Mouse (Mus musculus) lung, postnatal 14 days (tissue): ENCODE measurements around the gene Cfap97.
"Not testable (repeated sequence)": the region's sequence is repeated elsewhere in the genome, so short reads cannot be mapped to it uniquely, and the experiment has no call there.

Experiments used
- DNase-seq: peaks from one replicate; pipeline ENCODE4 v3.0.0; 2021

Gene Cfap97

DNA sequence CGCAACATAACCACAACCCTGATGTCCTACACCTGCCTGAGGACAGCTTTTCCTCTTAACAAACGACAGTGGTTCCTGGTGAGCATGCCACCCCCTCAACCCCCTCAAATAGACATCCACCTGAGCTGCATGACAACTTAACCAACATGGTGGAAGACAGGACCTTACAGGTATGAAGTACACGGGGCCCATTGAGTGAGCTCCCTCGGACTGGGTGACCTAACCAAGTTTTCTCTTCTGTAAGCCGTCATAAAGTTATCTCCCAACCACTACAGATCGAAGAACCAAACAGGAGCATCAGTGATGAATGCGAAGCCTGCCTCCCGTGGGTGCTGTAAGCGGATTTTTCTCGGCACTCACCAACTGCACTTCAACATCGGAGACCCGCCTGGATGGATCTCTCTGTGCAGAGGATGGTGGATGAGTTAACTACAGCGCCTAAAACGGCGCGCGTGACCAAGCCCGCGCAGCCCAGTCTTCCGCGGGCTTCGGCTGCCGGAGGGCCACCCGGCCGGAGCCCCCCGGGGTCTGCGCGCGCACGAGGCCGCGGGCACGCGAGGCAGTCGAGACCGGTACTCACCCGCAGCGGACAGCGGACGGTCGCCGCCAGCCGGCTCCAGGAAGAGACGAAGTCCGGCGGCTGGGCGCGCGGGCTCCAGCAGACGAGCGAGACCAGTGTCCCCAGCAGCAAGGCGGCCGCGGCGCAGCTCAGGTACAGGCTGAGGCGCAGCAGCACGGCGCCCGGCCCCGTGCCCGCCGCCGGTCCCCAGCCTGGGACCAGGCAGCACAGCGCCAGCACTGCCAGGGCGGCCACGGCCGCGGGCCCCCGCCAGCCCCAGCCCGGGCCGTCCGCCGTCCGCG, at the start of gene Cfap97:
TSS of gene Cfap97 (plus strand) at position 570 of the 861 bp plus-strand sequence.
- peak; percentile 51 for DNase-seq

DNA sequence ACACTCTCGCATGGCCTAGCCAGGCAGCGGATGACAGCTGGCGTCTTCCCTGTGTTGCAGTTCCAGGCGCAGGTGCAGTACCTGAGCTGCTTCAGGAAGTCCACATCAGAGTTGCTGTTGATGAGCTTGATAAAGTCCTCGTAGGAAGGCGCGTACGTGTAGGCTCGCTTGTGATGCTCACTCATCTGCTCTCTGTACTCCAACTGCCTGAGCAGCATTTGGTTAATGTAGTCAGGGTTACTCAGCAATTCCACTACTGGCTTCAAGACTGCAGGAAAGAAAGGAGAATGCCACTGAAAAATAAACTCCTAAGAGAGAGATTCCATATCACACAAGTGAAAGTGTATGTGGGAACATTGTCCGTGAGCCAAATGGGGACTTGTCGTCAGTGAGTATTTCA, 48.1 kb upstream of the Cfap97 start:
- no peak for DNase-seq

DNA sequence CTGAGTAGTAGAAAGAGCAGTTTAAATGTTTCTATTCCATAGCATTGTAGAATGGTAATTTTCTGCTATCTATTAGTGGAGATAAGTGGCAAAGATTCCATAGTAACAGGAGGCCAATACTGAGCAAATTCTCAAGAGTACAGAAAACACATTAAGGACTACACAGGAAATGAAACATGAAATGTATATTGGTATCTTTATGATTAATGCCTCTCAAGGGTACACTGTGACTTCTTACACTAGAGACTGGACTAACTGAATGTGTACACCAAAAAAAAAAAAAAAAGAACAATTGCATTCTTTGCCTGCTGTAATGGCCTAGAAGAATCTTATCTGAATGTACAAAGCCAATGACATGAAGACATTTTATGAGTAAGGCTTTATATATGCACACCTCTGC, 43.9 kb upstream of the Cfap97 start:
- no peak for DNase-seq

DNA sequence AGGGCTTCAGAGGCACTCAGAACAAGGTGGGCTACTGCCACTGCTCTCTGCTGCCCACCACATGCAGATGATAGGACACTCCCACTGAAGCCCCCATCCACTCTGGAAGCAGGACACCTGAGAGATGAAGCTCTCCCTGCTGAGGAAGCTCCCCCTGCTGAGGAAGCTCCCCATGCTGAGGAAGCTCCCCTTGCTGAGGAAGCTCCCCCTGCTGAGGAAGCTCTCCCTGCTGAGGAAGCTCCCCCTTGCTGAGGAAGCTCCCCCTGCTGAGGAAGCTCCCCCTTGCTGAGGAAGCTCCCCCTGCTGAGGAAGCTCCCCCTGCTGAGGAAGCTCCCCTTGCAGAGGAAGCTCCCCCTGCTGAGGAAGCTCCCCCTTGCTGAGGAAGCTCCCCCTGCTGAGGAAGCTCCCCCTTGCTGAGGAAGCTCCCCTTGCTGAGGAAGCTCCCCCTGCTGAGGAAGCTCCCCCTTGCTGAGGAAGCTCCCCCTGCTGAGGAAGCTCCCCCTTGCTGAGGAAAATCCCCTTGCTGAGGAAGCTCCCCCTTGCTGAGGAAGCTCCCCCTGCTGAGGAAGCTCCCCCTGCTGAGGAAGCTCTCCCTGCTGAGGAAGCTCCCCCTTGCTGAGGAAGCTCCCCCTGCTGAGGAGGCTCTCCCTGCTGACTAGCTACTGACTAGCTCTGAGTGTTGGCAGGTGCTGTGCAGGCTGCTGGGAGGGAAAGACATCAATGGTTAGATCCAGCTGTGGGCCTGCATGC, 38.0 kb upstream of the Cfap97 start:
- not testable (repeated sequence) for DNase-seq

DNA sequence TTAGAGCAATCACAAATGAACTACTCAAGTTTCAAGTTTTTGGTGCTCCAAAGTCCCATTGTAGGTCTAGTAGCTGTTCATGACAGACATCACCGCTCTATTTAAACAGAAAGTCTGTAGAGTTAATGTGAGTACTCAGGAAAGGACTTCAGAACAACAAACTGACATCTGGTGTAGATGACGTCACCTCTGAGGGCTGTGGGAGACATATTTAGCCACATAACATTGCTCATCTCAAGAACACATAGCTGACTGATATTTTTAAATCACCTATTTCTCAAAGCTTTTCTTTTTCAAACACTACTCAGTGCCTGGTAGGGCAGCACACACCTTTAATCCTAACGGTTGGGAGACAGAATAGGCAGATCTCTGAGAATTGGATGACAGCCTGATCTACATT, 34.4 kb upstream of the Cfap97 start:
- no peak for DNase-seq

DNA sequence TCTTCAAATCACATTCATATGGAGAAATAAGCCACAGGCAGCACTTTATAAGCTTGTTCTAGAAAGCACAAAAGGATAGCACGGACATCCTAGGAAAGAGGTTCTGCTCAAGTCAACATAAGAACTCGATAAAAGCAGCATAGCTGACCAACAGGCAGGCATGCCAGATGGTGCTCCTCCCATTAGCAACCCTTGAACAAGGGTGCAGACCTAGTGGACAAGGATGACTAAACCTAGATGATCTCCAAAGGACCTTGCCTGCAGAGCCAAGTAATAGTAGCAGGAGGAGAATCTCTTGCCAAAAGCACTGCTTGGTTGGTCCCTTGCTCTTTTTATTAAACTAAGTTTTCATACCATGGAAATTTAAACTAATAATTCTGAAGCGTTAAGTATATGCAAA, 32.4 kb upstream of the Cfap97 start:
- no peak for DNase-seq

DNA sequence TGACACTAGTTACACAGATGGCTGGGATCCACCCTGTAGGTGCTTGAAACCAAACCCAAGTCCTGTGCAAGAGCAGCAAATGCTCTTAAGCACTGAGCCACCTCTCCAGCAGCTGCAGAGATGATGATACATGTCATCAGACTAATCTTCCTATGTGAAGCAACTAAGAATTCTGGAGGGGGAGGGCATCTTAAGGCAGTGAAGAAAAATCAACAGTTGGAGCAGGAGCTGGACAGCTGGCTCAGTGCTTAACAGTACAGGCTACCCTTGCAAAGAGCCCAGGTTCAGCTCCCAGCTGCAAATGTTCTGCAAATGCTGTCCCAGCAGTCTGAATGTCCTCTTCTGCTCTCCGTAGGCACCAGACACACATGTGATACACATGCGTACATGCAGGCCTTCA, 29.1 kb upstream of the Cfap97 start:
- DNase-seq = no peak

DNA sequence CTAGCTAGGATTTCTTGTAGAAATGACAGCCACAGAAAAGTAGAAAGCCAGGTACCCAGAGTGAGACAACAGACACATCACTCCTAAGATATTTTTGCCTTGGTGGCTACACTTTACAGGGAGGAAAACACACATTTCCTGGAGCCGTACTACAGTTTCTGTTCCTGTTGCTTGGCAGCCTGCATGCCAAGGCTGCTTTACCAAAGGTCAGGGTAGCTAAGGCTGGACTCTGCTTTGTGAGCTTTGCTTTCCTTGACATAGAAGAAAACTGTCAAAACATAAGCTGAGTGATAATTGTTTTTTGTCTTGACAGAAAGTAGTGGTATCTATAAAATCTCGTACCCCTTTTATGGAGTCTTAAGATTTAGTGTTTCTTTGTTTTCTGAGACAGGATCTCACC, 21.1 kb upstream of the Cfap97 start:
- no peak for DNase-seq

DNA sequence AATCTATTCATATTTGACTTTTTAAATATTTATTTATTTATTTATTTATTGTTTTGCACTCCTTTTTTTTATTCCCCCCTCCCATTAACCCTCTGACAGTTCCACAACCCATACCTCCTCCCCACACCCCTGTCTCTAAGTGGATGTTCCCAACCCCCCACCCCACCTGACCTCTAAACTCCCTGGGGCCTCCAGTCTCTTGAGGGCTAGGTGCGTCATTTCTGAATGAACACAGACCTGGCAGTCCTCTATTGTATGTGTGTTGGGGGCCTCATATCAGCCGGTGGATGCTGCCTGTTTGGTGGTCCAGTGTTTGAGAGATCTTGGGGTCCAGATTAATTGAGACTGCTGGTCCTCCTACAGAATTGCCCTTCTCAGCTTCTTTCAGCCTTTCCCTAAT, 16.0 kb upstream of the Cfap97 start:
- not testable (repeated sequence) for DNase-seq

DNA sequence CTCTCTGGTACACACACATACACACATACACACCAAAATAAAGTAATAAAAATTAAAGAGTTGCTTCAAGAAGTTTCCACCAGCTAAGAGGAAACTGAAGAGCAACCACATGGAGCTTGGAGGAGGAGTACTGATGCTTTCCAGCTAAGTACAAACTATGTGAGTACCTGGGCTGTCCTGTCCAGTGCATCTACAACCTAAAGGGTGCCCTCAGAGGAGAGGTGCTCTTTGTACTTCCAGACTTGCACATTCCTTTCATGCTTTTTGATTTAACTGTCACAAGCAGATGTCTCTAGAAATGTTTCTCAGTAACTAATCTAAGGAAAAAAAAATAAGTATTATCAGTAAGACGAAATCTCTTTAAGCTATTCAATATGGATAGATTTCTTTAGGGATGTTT, 14.2 kb upstream of the Cfap97 start:
- no peak for DNase-seq

DNA sequence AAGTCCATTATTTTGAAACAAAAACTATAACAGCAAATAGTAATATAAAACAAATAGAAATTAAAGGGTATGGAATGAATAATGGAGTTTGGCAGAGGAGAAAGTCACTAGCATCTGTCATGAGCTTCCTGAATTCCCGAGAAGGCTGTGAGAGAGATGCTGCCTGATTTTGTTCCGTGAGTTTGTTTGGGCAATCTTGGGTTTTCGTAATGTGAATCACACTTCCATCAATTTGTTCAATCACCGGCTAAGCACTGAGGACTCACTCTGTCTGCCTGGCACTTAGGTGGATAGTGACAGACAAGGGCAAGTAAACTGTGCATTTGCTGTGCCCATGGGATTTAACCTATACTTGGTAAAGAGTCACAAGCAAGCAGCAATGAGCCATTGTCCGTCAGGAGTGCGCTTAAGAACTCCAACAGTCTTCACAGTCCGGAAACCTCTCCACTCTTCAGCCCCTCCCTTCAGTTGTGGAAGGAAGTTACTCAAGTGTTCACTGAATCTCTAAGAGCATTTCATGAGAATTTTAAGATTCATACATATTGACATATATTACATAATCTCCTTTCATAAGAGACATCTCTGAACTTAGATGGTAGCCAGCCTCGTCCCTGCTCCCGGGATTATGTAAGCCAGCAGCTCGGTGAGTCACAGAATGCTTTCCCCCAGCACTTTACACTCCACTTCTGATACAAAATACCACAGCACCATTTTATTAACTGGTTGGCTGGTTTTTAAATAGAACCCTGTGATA, 13.6 kb upstream of the Cfap97 start:
- DNase-seq = peak; percentile 28

DNA sequence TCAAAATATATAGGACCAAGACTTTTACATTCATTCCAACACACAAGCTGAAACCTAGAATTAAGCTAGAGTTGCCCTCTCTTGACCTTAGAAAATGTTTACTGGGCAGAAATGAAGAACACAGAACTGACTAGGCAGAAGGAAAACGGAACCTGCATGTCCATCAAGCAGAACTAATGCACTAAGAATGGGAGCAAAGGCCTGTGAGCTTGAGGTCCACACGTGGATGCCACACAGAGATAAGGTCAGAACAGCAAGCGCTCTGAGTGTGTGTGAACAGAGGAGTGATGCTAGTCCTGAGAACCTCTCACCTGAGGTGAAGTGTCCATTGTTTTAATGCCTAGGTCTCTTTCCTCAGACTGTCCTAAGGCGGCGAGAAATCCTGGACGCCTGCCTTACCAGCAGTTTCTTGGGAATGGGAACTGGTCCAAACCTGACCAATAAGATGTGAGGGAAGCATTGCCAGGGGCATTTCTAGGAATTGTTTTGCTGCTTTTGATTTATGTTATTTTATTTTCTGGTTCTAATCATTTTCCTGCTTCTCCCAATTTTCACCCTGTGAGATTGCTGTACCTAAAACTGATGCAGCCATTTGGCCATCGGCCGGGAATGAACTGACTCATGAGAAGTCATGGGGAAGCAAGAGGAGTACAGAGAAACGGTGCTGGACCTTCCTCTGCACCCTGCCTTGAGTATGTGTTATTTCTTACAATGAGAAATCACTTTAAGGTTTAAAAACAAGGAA, 11.0 kb upstream of the Cfap97 start:
- no peak for DNase-seq

DNA sequence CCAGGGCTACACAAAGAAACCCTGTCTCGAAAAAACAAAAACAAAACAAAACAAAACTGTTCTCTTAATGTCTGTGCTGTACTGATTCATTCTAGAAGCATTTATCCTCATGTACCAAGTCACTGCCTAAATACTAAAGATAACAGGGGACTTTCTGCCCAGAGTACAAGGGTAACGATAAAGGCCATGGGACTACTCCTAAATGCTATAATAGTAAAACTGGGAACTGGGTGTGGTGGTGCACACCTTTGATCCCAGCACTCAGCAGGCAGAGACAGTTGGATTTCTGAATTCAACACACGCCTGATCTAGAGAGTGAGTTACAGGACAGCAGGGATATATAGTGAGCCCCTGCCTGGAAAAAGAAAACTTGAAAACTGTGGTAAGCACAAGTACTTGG, 9.9 kb upstream of the Cfap97 start:
- no peak for DNase-seq

DNA sequence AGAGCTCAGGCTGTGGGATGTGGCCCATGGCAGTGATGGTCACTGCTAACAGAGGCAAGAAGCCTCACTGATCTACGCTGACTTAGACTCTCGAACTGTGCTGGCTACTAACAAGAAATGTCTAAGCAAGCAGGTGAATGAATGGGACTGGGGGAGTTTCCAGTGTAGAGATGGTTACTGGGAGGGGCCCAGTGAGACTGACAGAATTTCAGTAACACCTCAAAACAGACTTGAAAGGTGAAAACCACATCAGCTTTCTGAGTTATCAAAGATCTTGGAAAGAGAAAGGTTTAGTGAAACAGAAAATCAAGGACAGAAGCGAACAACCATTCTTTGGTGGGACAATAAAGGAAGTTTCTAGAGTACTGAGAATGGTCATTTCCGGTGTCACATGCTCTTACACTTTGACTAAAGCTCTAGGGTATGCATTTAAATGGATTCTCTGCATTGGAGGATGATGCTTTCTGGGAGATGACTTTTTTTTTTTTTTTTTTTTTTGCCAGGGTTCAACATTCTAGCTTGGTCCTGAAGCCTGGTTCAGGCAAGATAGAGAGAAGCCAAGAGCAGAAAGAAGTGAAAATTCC, 9.0 kb upstream of the Cfap97 start:
- no peak for DNase-seq

DNA sequence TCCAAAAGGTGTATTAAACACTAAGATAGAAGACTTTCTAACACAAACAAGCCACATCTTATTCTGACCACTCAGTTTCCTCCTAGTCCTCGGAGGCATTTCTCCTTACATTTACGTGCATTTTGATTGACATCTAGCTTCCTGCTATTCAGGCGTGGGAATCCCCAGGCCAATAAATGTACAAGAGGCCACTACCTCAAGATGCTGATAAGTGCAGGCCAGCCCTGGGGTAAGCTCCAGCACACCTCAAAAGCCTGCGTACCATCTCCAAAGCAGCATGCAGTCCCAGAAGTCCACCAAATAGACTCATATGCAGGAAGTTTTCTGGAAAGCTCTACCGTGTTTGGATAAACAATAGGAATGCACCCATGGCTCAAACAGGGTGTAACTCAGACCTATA, 8.1 kb upstream of the Cfap97 start:
- no peak for DNase-seq

DNA sequence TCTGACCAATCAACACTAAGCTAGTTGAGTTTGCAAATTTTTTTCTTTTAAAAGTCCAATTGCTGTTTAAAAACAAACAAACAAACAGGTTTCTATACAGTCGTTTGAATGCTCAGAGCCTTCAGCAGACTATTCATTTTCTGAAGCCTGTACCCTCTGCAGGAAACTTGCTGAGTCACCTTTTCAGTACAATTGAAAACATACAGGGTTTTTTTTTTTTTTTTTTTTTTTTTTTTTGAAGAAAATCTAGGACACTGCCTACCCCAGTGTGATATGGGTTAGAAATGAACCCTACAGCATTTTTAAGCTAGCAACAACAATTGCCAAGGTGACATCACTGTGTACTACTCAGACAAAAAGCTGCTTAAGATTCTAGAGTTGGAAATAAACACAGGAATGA, 7.6 kb upstream of the Cfap97 start:
- DNase-seq = no peak

DNA sequence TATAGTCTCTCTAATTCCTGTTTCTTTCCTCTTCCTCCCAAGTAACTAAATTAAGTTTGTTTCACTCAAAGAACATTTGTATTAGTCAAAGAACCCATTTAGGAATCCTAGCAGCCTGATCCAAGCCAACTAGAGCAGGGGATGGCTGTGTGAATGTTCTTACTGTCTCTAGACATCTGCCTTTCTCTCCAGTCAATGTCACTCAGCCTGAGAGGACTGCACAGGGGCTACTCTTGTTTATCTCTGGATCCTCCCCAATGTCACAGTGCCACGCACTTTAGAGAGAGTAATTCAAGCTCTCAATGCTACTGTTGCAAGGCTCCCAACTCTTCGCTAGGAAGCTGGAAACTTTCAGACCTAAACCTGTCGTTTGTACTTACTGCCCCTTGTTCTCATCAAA, 5.4 kb upstream of the Cfap97 start:
- DNase-seq = no peak

DNA sequence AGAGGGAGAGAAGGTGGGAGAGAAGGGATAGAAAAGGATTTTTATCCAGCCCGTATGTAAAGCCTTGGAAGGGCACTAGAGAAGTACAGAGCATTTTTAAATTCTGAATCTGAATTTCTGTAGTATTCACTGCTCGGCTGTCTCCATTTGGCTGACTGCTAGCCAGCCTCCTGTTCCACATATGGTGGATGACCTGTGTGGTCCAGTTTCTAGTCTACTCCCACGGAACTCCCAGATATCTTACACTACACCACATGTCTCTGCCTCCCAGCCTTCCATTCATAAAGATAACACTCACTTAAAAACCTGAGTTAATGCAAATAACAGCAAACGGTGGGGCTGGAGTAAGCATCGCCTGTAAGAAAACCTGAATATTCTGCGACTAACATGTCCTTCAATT, 2.3 kb upstream of the Cfap97 start:
- no peak for DNase-seq

DNA sequence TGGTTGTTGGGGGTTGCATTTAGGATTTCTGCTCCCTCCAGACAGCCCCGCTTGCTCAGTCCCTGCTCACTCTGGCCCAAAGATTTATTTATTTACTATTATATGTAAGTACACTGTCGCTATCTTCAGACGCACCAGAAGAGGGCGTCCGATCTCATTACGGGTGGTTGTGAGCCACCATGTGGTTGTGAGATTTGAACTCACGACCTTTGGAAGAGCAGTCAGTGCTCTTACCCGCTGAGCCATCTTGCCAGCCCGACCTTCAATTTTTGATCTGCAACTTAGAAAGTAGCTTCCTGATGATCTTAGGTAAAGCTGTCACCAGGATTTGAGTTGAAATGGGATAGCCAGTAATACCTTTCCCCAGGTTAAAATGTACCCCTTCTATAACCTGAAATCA, 1.8 kb upstream of the Cfap97 start:
- no peak for DNase-seq

DNA sequence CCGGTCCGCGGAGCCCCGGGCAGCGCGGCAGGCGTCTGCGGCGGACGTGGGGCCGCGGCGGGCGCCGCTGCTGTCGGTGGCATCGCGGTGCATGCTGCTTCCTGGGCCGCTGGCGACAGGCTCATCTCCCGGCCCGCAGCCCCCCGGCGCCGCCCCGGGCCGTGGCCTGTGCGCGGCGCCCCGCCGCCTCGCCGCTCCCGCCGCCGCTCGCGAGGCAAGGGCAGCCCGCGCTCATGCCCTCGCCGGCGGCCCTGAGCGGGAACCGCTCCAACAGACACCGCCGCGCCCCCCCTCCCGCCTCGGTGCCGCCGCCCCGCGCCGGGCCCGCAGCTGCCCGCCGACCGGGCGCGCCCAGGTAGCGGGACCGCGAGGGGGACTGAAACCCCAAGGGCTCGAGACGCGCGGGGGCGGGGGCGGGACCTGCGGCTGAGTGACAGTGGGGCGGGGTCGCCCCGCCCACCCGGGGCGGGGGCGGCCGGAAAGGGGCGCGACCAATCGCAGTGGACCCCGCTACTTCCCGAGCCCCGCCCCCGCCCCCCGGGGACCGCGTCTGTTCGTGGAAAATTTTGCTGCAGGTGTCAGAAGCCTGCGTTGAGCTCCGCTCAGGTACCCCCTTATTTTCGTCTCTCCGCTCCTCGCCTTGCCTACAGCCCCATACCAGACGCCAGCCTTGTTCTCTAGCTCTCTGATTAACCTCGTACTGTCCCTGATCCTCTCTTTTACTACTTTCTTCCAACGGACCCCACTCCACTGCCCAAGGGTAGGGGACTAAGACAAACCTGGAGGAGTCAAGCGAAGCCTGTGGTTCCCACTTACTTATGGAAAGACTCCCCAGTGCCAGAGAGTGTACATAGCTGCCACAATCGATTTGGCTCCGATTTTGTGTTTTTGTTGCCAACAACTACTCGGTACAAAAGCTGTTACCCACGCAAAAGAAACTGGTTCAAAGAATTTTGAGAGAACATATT, 777 bp downstream of the Cfap97 start, which contains the start of gene Snx25:
TSS of gene Snx25 (minus strand) at position 96 of the 968 bp plus-strand sequence.
- DNase-seq = peak; percentile 89

DNA sequence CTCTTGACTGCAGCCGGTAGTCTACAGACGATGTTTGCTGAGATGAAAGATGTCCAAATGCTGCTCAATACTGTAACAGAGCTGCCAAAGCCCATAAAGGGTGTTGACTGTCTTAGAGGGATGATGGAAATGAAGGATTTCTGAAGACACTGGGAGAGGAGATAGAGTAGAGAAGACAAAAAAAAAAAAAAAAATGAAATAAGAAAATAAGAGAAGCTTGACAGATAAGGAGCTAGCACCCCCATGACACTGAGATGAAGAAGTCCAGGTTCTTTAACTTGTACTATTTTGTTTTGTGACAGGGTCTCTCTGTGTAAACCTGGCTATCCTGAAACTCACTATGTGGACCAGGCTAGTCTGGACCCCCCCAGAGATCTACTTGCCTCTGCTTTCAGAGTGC, 1.5 kb downstream of the Cfap97 start:
- DNase-seq = no peak
